Mouse (Mus musculus) embryonic stem cell, embryonic (primary cell): ENCODE results near the gene Gm8094.
"Not testable (repeated sequence)": the region's sequence is repeated elsewhere in the genome, so short reads cannot be mapped to it uniquely, and the experiment has no call there.

Experiments used
- CTCF ChIA-PET, 4 experiments: fragments of 300-600 bp in 2 of 4; fragments of 350-600 bp in 2 of 4; sonication (Branson Sonifier 250); formaldehyde crosslinking; loops; one replicate each; lab custom pipeline; 2022; ENCODE audit warnings: inconsistent platforms in 2 of 4; lab: Charles Lee
- POLR2A ChIA-PET, 4 experiments: fragments of 300-600 bp in 2 of 4; fragments of 350-600 bp in 2 of 4; sonication (Branson Sonifier 250); formaldehyde crosslinking; loops; one replicate each; lab custom pipeline; 2022; ENCODE audit warnings: antibody characterized with exemption in 4 of 4, inconsistent platforms in 1 of 4; lab: Charles Lee

Gene Gm8094

DNA sequence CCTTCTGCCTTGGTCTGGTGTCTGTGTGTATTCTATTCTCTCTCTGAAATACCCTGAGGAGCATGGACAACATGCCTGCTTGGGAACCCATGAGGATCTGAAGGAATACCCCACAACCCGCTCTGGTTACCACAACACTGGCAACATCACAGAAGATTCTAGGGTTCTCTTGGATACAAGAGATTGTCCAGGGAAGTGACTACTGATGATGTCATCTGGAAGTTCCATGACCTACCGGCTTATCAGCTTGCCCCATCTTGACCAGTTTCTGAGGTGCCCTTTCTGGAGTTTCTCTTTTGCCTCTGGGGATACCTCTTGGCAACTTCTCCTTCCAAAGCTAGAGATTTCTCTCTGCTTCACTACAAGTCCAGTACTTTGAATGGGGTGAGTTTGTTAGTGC is at the start of gene Gm8094:
Gm8094 (minus strand) TSS at position 101 of the 400 bp plus-strand sequence.
- CTCF ChIA-PET, POLR2A ChIA-PET: not testable (repeated sequence)

DNA sequence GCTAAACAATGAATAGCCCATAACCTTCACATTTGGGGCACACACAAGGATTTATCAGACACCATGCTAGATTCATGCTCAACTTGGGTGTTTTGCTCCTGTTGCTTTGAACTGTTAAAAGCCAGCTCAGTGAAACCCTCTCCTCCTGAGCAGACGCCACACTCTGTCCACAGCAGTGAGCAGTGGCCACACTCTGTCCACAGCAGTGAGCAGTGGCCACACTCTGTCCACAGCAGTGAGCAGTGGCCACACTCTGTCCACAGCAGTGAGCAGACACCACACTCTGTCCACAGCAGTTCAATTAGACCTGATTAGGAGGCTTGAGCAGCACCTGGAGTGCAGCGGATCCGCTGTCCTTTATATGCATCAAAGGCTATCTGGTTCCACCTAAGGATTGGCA is 43.2 kb upstream of the Gm8094 start:
- POLR2A ChIA-PET, CTCF ChIA-PET: not testable (repeated sequence)

DNA sequence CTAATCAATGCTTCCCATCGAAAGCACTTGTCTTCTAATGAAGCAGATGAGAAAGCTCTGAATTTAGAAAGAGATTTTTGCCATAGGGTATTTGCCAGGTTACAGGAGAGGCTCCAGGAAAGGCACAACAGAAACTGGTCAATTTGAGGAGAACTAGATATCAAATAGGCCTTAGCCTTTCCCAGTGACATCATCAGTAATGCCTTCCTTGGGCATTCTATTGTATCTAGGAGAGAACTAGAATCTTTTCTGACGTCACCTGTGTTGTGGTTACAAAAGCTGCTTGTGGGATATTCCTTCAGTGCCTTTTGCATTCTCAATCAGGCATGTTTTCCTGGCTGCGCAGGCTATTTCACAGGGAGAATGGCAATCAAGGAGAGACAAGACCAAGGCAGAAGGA is 23.9 kb upstream of the Gm8094 start, which contains the start of gene Gm8104:
Gm8104 (plus strand) TSS at position 301 of the 400 bp plus-strand sequence.
- POLR2A ChIA-PET, CTCF ChIA-PET: not testable (repeated sequence)

DNA sequence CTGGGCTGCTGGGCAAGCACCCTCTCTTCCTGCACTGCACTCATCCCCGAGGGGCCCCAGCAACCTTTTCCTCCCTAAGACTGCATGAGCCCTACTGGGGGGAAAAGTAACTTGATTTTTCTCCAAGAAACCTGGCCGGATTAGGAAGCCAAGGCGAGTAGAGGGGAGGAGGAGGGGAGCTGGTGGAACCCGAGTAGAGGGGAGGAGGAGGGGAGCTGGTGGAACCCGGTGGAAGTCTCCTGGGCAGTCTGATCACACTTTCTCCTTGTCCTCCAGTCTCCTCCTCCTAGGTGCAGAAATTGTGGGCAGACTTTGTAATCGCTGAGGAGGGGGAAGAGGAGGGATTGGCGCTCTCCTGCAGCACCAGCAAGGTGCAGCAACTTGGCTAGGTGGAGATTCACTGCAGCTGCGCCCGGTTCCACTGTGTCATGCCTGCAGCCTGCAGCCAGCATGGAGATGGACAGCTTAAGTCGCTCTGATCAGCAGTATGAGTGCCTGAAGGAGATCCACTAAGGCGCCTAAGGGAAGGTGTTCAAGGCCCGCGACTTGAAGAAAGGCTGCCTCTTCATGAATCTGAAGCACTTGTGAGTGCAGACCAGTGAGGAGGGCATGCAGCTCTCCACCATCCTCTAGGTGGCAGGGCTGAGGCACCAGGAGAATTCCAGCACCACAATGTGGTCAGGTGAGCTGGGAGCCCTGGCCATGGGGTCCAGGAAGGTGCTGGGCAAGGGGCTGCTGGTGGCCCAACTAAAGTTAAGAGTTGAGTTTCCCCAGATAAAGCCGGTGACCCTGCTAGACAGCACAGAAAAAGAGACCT is 12.9 kb upstream of the Gm8094 start:
- POLR2A ChIA-PET: not testable (repeated sequence)

DNA sequence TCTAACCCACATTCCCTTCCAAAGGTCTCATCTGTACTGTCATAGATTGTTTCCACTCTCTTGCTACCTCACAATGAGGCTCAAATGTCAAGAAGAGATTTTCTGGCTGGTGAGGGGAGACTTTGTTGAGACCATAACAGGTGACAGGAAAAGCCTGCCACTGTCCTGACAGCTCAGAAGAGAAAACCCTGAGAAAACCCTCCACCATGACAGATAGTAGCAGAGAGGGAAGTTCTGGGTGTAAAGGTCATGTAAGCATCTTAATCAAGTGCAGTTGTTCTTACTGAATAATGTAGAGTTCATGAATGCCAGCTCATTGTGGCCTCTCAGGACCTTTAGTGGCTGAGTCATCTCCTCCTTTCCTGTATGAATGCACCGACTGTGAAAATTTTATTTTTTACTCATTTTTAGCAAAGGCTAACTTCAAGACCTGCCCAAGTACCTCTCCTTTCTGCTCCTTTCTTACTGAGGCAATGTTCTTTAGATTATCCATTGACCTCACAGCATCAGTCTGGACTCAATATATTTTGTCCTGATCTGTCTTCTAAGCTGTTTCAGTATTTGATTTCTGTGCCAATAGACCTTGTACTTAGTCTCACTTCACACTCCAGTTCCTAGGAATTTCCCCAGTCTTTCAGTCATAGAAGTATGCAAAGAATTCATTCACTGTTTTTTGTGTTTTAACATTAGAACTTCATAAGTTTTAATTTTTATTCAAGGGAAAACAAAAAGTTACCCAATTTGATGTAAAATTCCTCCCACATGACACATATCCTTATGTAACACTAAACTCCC is 8.7 kb upstream of the Gm8094 start:
- POLR2A ChIA-PET, CTCF ChIA-PET: not testable (repeated sequence)

More for the DNA sequence above, 12.9 kb upstream of the Gm8094 start:
- CTCF ChIA-PET: not testable (repeated sequence)

DNA sequence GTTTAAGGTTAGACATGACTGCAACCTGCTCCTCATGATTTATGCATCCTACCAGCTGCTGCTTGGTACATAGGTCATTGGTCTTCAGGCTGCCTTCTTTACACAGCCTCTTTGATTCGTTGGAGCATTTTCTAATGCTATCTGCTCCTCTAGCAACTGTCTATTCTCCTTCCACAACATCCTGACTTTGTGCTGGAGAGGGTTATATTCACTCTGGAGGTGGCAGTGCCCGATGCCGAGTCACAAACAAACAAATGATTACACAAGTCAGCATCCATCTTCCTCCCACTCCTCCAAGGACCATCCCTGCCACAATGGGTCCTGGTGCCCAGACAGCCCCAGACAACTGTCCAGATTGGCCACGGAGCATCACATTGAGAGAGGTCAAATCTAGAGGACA is 16.3 kb downstream of the Gm8094 start:
- CTCF ChIA-PET, POLR2A ChIA-PET: not testable (repeated sequence)

DNA sequence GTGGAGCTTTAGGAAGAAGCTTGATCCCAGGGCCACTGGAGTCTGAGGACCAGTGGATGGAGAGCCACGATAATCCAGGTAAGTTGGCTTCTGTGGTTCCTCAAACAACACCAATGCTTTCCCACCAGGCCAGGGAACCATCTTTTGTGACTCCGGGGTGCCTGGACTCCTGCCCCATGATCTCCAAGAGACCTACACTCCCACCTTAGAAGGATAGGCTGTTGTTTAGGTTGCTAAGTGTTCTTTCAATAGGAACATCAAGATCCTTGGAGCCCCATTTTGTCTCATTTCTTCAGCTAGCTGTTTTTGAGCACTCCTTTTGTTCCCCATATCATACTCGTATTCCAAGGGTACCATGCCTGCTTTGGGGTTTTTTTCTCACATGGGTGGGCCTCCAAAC is 18.4 kb downstream of the Gm8094 start:
- CTCF ChIA-PET, POLR2A ChIA-PET: not testable (repeated sequence)
